Mouse (Mus musculus): ENCODE data around the gene Rassf8.

Gene Rassf8

GRCm38 (mm10) chr6:145747671-145748640 lies 1.4 kb downstream of the Rassf8 start:
- peak in 1 of 2 experiments; percentile 79 for DNase-seq (ENCODE audit: inconsistent age in 2 of 2, low spot score in 1 of 2)

DNA sequence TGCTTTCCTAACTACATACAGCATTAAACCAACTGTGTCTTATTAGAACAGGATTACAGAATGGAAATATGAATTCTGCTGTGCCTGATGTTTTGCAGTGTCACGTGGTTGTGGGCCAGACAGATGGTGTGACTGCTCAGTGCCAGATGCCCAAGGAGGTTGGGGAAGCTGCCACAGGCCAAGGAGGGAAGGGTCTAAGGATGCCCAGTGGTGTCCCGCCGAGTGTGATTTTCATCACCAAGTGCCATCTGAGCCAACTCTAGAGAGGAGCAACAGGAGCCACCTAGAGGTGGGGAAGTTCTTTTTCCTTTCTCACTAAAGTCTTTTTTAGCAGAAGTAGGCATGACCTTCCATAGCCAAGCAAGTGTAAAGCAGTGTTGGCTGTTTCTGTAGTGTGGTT lies 3.8 kb downstream of the Rassf8 start:
- DNase-seq (ENCODE audit: inconsistent age in 2 of 2, low spot score in 1 of 2) = peak in 1 of 2 experiments; percentile 60

GRCm38 (mm10) chr6:145753296-145753695 lies 6.7 kb downstream of the Rassf8 start:
- DNase-seq (ENCODE audit: inconsistent age in 2 of 2, low spot score in 1 of 2) = no peak

DNA sequence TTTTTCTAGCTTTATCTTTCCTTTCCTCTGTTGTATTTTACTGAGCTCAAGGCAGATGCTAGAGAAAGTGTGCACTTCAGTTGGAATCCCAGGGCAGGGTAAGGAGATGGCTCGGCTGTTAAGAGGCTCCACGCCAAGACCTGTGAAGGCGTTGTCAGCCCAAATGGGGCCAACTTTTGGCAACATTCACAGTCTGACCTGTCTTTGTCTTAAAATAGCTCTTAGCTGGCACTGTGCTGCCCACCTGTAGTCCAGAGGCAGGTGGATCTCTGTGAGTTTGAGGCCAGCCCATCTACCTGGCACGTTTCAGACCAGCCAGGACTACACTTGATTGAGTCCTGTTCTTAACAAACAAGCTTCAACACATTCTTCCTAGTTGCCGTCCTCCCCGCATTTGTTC lies 7.9 kb downstream of the Rassf8 start:
- no peak for DNase-seq (ENCODE audit: inconsistent age in 2 of 2, low spot score in 1 of 2)

- DNase-seq (ENCODE audit: inconsistent age in 2 of 2, low spot score in 1 of 2) = no peak
Observed at GRCm38 (mm10) chr6:145755942-145756639, 9.5 kb downstream of the Rassf8 start.

DNA sequence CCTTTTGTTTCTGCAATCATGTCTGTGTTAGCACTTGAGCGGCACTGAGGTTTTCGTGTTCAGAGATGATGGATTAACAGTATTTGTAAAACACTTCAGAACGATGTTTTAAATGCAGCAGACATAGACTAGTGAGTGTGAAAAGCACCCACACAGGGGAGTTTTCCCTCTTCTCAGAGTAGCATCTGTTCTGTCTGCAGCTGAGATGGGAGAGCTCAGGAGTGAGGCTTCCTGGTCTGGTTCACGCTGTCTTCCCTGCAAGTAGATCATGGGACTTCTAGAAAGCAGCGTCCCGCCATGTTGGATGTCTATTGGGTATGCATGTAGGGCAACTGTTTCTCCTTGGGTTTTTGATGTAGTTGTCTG lies 10.1 kb downstream of the Rassf8 start:
- no peak for DNase-seq (ENCODE audit: inconsistent age in 2 of 2, low spot score in 1 of 2)

- no peak for DNase-seq (ENCODE audit: inconsistent age in 2 of 2, low spot score in 1 of 2)
Observed at GRCm38 (mm10) chr6:145757346-145757745, 10.8 kb downstream of the Rassf8 start.

- DNase-seq (ENCODE audit: inconsistent age in 2 of 2, low spot score in 1 of 2) = no peak
Observed at GRCm38 (mm10) chr6:145758685-145759084, 12.1 kb downstream of the Rassf8 start.

DNA sequence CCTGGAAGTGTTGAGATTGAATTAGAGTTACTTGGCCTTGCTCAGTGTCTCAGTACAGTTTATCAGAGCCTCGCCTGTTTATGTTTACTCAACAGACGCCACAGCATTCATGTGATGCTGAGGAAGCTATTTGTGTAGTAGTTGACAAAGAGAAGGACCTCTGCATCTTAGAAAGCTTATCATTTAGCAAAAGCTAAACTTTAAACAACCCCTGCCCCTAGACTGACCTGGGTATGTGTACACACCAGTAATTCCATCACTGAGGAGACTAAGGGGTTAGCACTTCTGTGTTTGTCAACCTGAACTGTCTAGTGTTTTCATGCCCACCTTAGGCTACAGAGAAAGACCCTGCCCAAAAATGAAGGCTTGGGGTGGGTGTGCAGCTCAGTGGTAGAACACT lies 12.9 kb downstream of the Rassf8 start:
- no peak for DNase-seq (ENCODE audit: inconsistent age in 2 of 2, low spot score in 1 of 2)

DNA sequence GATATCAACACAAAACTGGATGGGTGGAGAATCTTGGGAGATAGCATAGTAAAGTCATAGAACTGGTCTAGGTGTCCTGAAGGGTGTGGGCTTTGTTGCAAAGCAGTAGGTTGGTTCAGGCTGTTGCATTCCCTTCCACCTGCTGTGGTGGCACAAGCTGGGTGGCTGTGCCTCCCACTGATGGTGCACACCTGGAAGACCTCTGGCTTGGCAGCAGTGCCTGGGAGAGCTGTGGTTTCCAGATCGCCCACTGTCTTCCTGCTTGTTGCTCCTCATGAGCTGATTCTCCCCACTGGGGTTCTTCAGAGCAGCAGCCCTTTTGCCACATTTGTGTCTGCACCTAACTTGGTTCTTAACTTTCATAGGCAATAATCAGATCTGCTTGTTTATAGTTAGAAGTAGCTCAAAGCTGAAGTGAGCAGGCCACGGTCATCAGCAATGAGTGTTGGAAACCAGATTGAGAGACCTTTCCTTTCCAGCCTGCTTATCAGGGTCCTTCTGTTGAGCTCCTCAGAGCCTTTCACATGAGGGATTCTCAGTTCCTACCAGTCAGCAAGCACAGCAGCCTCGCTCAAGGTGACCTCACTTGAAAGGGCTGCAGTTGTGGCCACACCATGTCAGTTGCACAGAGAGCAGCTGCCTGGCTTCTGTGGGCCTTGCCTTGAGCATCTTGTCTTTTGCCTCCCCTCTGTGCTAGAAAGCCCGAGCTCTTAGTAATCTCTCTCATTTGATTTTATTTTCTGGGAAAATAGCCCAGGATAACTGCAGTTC lies 13.9 kb downstream of the Rassf8 start:
- peak in 1 of 2 experiments; percentile 77 for DNase-seq (ENCODE audit: inconsistent age in 2 of 2, low spot score in 1 of 2)

- DNase-seq (ENCODE audit: inconsistent age in 2 of 2, low spot score in 1 of 2) = peak; percentile 4 to 60
Observed at GRCm38 (mm10) chr6:145761151-145761935, 14.8 kb downstream of the Rassf8 start.

GRCm38 (mm10) chr6:145762016-145762415 lies 15.5 kb downstream of the Rassf8 start:
- peak; percentile 17 to 72 for DNase-seq (ENCODE audit: inconsistent age in 2 of 2, low spot score in 1 of 2)

- DNase-seq (ENCODE audit: inconsistent age in 2 of 2, low spot score in 1 of 2) = peak in 1 of 2 experiments; percentile 1
Observed at GRCm38 (mm10) chr6:145763051-145763450, 16.5 kb downstream of the Rassf8 start.

GRCm38 (mm10) chr6:145765011-145765410 lies 18.5 kb downstream of the Rassf8 start:
- DNase-seq (ENCODE audit: inconsistent age in 2 of 2, low spot score in 1 of 2) = peak; percentile 17 to 30

DNA sequence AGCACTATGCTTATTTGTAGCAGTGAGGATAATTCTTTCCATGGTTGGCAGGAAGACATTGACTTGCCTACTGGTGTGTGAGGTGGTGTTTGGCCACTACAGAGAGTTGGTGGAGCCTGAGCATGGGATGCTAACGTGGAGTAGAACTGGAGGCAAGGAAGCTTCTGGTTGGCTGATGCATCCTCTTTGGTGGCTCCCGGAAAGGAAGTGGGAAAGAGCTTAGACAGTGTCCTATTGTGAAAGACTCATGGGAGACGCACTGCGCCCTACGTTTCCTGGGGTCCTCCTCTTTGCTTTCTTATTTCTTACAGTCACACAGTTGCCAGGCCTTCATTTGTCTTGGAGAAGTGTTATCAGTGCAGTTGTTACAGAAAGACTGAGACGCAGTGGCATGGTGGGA lies 20.4 kb downstream of the Rassf8 start:
- DNase-seq (ENCODE audit: inconsistent age in 2 of 2, low spot score in 1 of 2) = peak; percentile 5 to 37

DNA sequence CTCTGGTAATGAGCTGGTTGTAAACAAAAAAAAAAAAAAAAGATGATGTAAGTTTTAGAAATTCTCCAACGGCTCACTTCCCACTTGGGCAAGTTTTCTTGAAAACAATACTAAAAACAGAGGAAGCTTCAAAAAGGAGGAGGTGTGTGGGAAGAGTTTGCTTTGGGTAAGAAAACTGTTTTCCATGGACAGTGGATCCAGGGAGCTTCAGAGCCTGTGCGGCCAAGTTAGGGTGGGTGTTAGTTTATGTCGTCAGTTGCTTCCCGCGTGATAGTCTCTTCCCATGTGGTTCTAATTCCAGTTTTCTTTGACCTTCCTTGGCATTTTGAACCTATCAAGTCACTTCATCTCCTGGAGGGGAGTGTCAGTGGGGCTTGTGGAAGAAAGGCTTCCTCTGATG lies 21.1 kb downstream of the Rassf8 start:
- peak in 1 of 2 experiments; percentile 1 for DNase-seq (ENCODE audit: inconsistent age in 2 of 2, low spot score in 1 of 2)

- peak; percentile 85 to 92 for DNase-seq (ENCODE audit: inconsistent age in 2 of 2, low spot score in 1 of 2)
Observed at GRCm38 (mm10) chr6:145768671-145769292, 22.2 kb downstream of the Rassf8 start.

GRCm38 (mm10) chr6:145769855-145770254 lies 23.3 kb downstream of the Rassf8 start:
- peak; percentile 16 to 69 for DNase-seq (ENCODE audit: inconsistent age in 2 of 2, low spot score in 1 of 2)

GRCm38 (mm10) chr6:145770272-145771000 lies 23.9 kb downstream of the Rassf8 start:
- peak; percentile 7 to 32 for DNase-seq (ENCODE audit: inconsistent age in 2 of 2, low spot score in 1 of 2)

All from adrenal gland, adult (tissue).